Mouse (Mus musculus) stomach, embryonic 15.5 days (tissue): ENCODE results near the gene Gm49373. TPM values are rescaled to one million over a fixed set of nuclear protein-coding genes. Genes with fewer than 3 reads are reported as not detected.

Source experiments
- ATAC-seq: fragments of 200-750 bp; cut with Nextera tagmentation; 2 replicates; pipeline ENCODE4 v1.8.0; 2017; ENCODE audit warnings: low read depth, moderate number of reproducible peaks, moderate TSS enrichment; ENCODE audit not compliant: insufficient read depth, low FRiP score
- H3K27ac ChIP-seq: fragments of 300-500 bp; sonication (generic); 2 replicates; pipeline ENCODE4 v1.5.1; 2015; ENCODE audit warnings: mild to moderate bottlenecking, inconsistent platforms
- H3K27me3 ChIP-seq: fragments of 300-500 bp; sonication (generic); replicated peaks from 2 replicates; pipeline ENCODE4 v1.6.1; 2015; ENCODE audit warnings: inconsistent platforms
- H3K36me3 ChIP-seq: fragments of 300-500 bp; sonication (generic); 2 replicates; pipeline ENCODE4 v1.6.1; 2015; ENCODE audit warnings: inconsistent platforms
- H3K4me1 ChIP-seq: fragments of 300-500 bp; sonication (generic); 2 replicates; pipeline ENCODE4 v1.6.1; 2015; ENCODE audit warnings: inconsistent platforms
- H3K4me2 ChIP-seq: fragments of 300-500 bp; sonication (generic); 2 replicates; pipeline ENCODE4 v1.6.1; 2015; ENCODE audit warnings: mild to moderate bottlenecking, inconsistent platforms
- H3K4me3 ChIP-seq: fragments of 300-500 bp; sonication (generic); replicated peaks from 2 replicates; pipeline ENCODE4 v1.5.1; 2015; ENCODE audit warnings: inconsistent platforms
- H3K9ac ChIP-seq: fragments of 300-500 bp; sonication (generic); 2 replicates; pipeline ENCODE4 v1.6.1; 2015; ENCODE audit warnings: inconsistent platforms
- H3K9me3 ChIP-seq: fragments of 300-500 bp; sonication (generic); 2 replicates; pipeline ENCODE4 v1.6.1; 2016; ENCODE audit warnings: inconsistent platforms
- WGBS: fragments of 180-500 bp; shearing (Covaris S2); methylation state at CpG from one replicate; pipeline ENCODE4 v1.1.7; 2015; 5-methylcytosine and 5-hydroxymethylcytosine counted together
- polyA plus RNA-seq: library from polyadenylated mRNA; unstranded; fragments of >200 nt; fragmentation: Nextera tagmentation; extraction: Ambion mirVana; gene quantifications from 2 replicates; pipeline ENCODE4 v1.2.1, GENCODE M21; 2015

The Gm49373 gene
- polyA plus RNA-seq, 1 experiment from 2014 or later = 0.82 TPM

- H3K9me3 ChIP-seq = no peaks in the 10 kb centered on the region
- ATAC-seq = no peak
- H3K4me3 ChIP-seq = 0 out of 2 replicates have a peak overlapping the region, but pooled peaks have one; percentile 5
- H3K9ac ChIP-seq = no peak overlapping the region
- peaks cover 11% of the 10 kb centered on the region for H3K27me3 ChIP-seq
- no peaks in the 10 kb centered on the region for H3K36me3 ChIP-seq
- peak overlapping the region; percentile 33 for H3K4me2 ChIP-seq
- peaks cover 15% of the 10 kb centered on the region for H3K4me1 ChIP-seq
- H3K27ac ChIP-seq = peak overlapping the region; percentile 57; the same call in 1 of the 2 replicates
- WGBS = 55% methylated on average over 19 of the region's 19 CpGs
These were observed 47.6 kb downstream of the Gm49373 start for GRCm38 (mm10) chr9:21025258-21025810.

- H3K9me3 ChIP-seq = no peaks in the 10 kb centered on the region
- 0 out of 2 replicates have a peak, but pooled peaks cover 3% of the 10 kb centered on the region for H3K27me3 ChIP-seq
- no peak overlapping the region for H3K4me3 ChIP-seq
- H3K9ac ChIP-seq = no peak overlapping the region
- no peaks in the 10 kb centered on the region for H3K4me1 ChIP-seq
- no peak for ATAC-seq
- WGBS = 85% methylated on average over 1 of the region's 1 CpGs
- H3K27ac ChIP-seq = no peak overlapping the region
- no peak overlapping the region for H3K4me2 ChIP-seq
- no peaks in the 10 kb centered on the region for H3K36me3 ChIP-seq
These were observed 50.2 kb downstream of the Gm49373 start for GRCm38 (mm10) chr9:21022726-21023125.

GRCm38 (mm10) chr9:21022288-21022687 lies 50.6 kb downstream of the Gm49373 start:
- H3K27me3 ChIP-seq = peaks cover 5% of the 10 kb centered on the region; the same call in 1 of the 2 replicates
- 42% methylated on average over 6 of the region's 6 CpGs for WGBS
- no peaks in the 10 kb centered on the region for H3K36me3 ChIP-seq
- no peak overlapping the region for H3K27ac ChIP-seq
- no peak for ATAC-seq
- H3K9ac ChIP-seq = no peak overlapping the region
- peaks cover 4% of the 10 kb centered on the region; the same call in 1 of the 2 replicates for H3K4me1 ChIP-seq
- no peaks in the 10 kb centered on the region for H3K9me3 ChIP-seq
- no peak overlapping the region for H3K4me3 ChIP-seq
- H3K4me2 ChIP-seq = no peak overlapping the region

GRCm38 (mm10) chr9:21021363-21021762 lies 51.5 kb downstream of the Gm49373 start:
- no peak overlapping the region for H3K9ac ChIP-seq
- no peak overlapping the region for H3K27ac ChIP-seq
- H3K4me2 ChIP-seq = no peak overlapping the region
- 75% methylated on average over 3 of the region's 3 CpGs for WGBS
- H3K4me1 ChIP-seq = peaks cover 13% of the 10 kb centered on the region
- H3K36me3 ChIP-seq = no peaks in the 10 kb centered on the region
- no peaks in the 10 kb centered on the region for H3K9me3 ChIP-seq
- no peak overlapping the region for H3K4me3 ChIP-seq
- H3K27me3 ChIP-seq = peaks cover 13% of the 10 kb centered on the region; the same call in 1 of the 2 replicates
- no peak for ATAC-seq

- H3K9ac ChIP-seq = no peak overlapping the region; the same call in 1 of the 2 replicates
- no peak for ATAC-seq
- H3K4me1 ChIP-seq = peaks cover 28% of the 10 kb centered on the region
- no peak overlapping the region for H3K4me3 ChIP-seq
- peaks cover 18% of the 10 kb centered on the region; the same call in 1 of the 2 replicates for H3K27me3 ChIP-seq
- WGBS = 68% methylated on average over 2 of the region's 2 CpGs
- H3K4me2 ChIP-seq = no peak overlapping the region
- H3K27ac ChIP-seq = no peak overlapping the region
- no peaks in the 10 kb centered on the region for H3K9me3 ChIP-seq
- no peaks in the 10 kb centered on the region for H3K36me3 ChIP-seq
These were observed 54.3 kb downstream of the Gm49373 start for GRCm38 (mm10) chr9:21018600-21018999.

GRCm38 (mm10) chr9:21017177-21017575 lies 55.7 kb downstream of the Gm49373 start:
- no peaks in the 10 kb centered on the region for H3K9me3 ChIP-seq
- H3K4me3 ChIP-seq = peak overlapping the region; percentile 46; the same call in 1 of the 2 replicates
- ATAC-seq = no peak
- WGBS = 35% methylated on average over 4 of the region's 4 CpGs
- H3K9ac ChIP-seq = no peak overlapping the region
- peak overlapping the region; percentile 72; the same call in 1 of the 2 replicates for H3K4me2 ChIP-seq
- peaks cover 18% of the 10 kb centered on the region; the same call in 1 of the 2 replicates for H3K27me3 ChIP-seq
- H3K36me3 ChIP-seq = no peaks in the 10 kb centered on the region
- H3K4me1 ChIP-seq = peaks cover 31% of the 10 kb centered on the region
- no peak overlapping the region for H3K27ac ChIP-seq

GRCm38 (mm10) chr9:21016331-21017176 lies 56.3 kb downstream of the Gm49373 start:
- H3K27ac ChIP-seq = 0 out of 2 replicates have a peak overlapping the region, but pooled peaks have one; percentile 55
- peak overlapping the region; percentile 72 for H3K4me2 ChIP-seq
- peaks cover 18% of the 10 kb centered on the region; the same call in 1 of the 2 replicates for H3K27me3 ChIP-seq
- peak overlapping the region; percentile 46 for H3K4me3 ChIP-seq
- no peak for ATAC-seq
- H3K9ac ChIP-seq = no peak overlapping the region
- WGBS = 7% methylated on average over 17 of the region's 17 CpGs
- no peaks in the 10 kb centered on the region for H3K36me3 ChIP-seq
- no peaks in the 10 kb centered on the region for H3K9me3 ChIP-seq
- H3K4me1 ChIP-seq = peaks cover 34% of the 10 kb centered on the region

GRCm38 (mm10) chr9:21015571-21016130 lies 57.2 kb downstream of the Gm49373 start, which contains the start of gene Icam1:
Icam1 (plus strand) TSS chr9:21015985.
- Histone ChIP-seq H3K9me3 (no peaks in the 10 kb centered on the region), H3K4me2 (peak within 1 kb of the TSS; percentile 72), H3K4me1 (peaks cover 34% of the 10 kb centered on the region), H3K27me3 (peaks cover 18% of the 10 kb centered on the region; the same call in 1 of the 2 replicates), H3K4me3 (peak within 1 kb of the TSS; percentile 46), H3K36me3 (no peaks in the 10 kb centered on the region), H3K9ac (no peak within 1 kb of the TSS), H3K27ac (peak within 1 kb of the TSS; percentile 55)
- WGBS = 1% methylated on average over 30 of the region's 30 CpGs
- peak; percentile 45; the same call in 1 of the 2 replicates for ATAC-seq

- Histone ChIP-seq H3K27ac (peak overlapping the region; percentile 55), H3K4me2 (peak overlapping the region; percentile 72), H3K9me3 (no peaks in the 10 kb centered on the region), H3K27me3 (peaks cover 18% of the 10 kb centered on the region; the same call in 1 of the 2 replicates), H3K4me1 (peaks cover 34% of the 10 kb centered on the region), H3K9ac (no peak overlapping the region), H3K4me3 (peak overlapping the region; percentile 46), H3K36me3 (no peaks in the 10 kb centered on the region)
- peak; percentile 64; the same call in 1 of the 2 replicates for ATAC-seq
- 5% methylated on average over 29 of the region's 29 CpGs for WGBS
These were observed 58.0 kb downstream of the Gm49373 start for GRCm38 (mm10) chr9:21014691-21015570.
